Mouse (Mus musculus): ENCODE data around the gene Pik3r2. TPM values are rescaled to one million over a fixed set of nuclear protein-coding genes. Genes with fewer than 3 reads are reported as not detected.
A peak's percentile ranks its signal among the peaks of the same experiment; 100 is the strongest.

The Pik3r2 gene
- polyA plus RNA-seq, 1 experiment from 2014 or later = 30.1 TPM

GRCm38 (mm10) chr8:70790846-70791245 lies 14.3 kb upstream of the Pik3r2 start:
- 73% methylated on average over 8 of the region's 8 CpGs for WGBS
- H3K27ac ChIP-seq (replicated peaks; ENCODE audit: low read depth, low read length) = no peak overlapping the region
- peaks cover 4% of the 10 kb centered on the region; the same call in 1 of the 2 replicates for H3K36me3 ChIP-seq (replicated peaks; ENCODE audit: control insufficient read depth, insufficient read depth, low read depth, low read length)
- DNase-seq (ENCODE audit: low spot score) = no peak
- no peaks in the 10 kb centered on the region for H3K27me3 ChIP-seq (ENCODE audit: control insufficient read depth, insufficient read depth, low read length)
- peaks cover 14% of the 10 kb centered on the region for H3K4me1 ChIP-seq (ENCODE audit: control insufficient read depth, insufficient read depth, low read length)
- H3K9ac ChIP-seq (replicated peaks; ENCODE audit: low read length) = peak overlapping the region; percentile 2; the same call in 1 of the 2 replicates
- peak overlapping the region; percentile 16; the same call in 1 of the 2 replicates for H3K4me2 ChIP-seq (ENCODE audit: low read depth, low read length)
- no peak for ATAC-seq (replicated peaks; ENCODE audit: insufficient number of reproducible peaks, low FRiP score, low TSS enrichment, low read depth)
- no peaks in the 10 kb centered on the region for H3K9me3 ChIP-seq (replicated peaks; ENCODE audit: control insufficient read depth, low read length)
- 0 out of 2 replicates have a peak overlapping the region, but pooled peaks have one; percentile 9 for H3K4me3 ChIP-seq (ENCODE audit: low read depth, low read length)

GRCm38 (mm10) chr8:70789046-70789445 lies 12.5 kb upstream of the Pik3r2 start:
- Histone ChIP-seq H3K36me3 (replicated peaks; ENCODE audit: control insufficient read depth, insufficient read depth, low read depth, low read length) (peaks cover 4% of the 10 kb centered on the region), H3K9ac (replicated peaks; ENCODE audit: low read length) (no peak overlapping the region; the same call in 1 of the 2 replicates), H3K9me3 (replicated peaks; ENCODE audit: control insufficient read depth, low read length) (no peaks in the 10 kb centered on the region), H3K27me3 (ENCODE audit: control insufficient read depth, insufficient read depth, low read length) (no peaks in the 10 kb centered on the region), H3K4me2 (ENCODE audit: low read depth, low read length) (no peak overlapping the region), H3K4me1 (ENCODE audit: control insufficient read depth, insufficient read depth, low read length) (peaks cover 14% of the 10 kb centered on the region), H3K27ac (replicated peaks; ENCODE audit: low read depth, low read length) (no peak overlapping the region), H3K4me3 (ENCODE audit: low read depth, low read length) (no peak overlapping the region)
- no peak for ATAC-seq (replicated peaks; ENCODE audit: insufficient number of reproducible peaks, low FRiP score, low TSS enrichment, low read depth)
- DNase-seq (ENCODE audit: low spot score) = no peak
- 75% methylated on average over 10 of the region's 10 CpGs for WGBS

- H3K36me3 ChIP-seq (replicated peaks; ENCODE audit: control insufficient read depth, insufficient read depth, low read depth, low read length) = peaks cover 4% of the 10 kb centered on the region
- H3K9ac ChIP-seq (replicated peaks; ENCODE audit: low read length) = no peak overlapping the region; the same call in 1 of the 2 replicates
- H3K27ac ChIP-seq (replicated peaks; ENCODE audit: low read depth, low read length) = no peak overlapping the region
- H3K27me3 ChIP-seq (ENCODE audit: control insufficient read depth, insufficient read depth, low read length) = no peaks in the 10 kb centered on the region
- no peaks in the 10 kb centered on the region for H3K9me3 ChIP-seq (replicated peaks; ENCODE audit: control insufficient read depth, low read length)
- WGBS = 16% methylated on average over 29 of the region's 30 CpGs
- H3K4me2 ChIP-seq (ENCODE audit: low read depth, low read length) = peak overlapping the region; percentile 2; the same call in 1 of the 2 replicates
- DNase-seq (ENCODE audit: low spot score) (peak; percentile 76), ATAC-seq (replicated peaks; ENCODE audit: insufficient number of reproducible peaks, low FRiP score, low TSS enrichment, low read depth) (no peak)
- H3K4me1 ChIP-seq (ENCODE audit: control insufficient read depth, insufficient read depth, low read length) = peaks cover 13% of the 10 kb centered on the region
- H3K4me3 ChIP-seq (ENCODE audit: low read depth, low read length) = no peak overlapping the region
These were observed 11.6 kb upstream of the Pik3r2 start for GRCm38 (mm10) chr8:70787941-70788667.

GRCm38 (mm10) chr8:70787051-70787445 lies 10.5 kb upstream of the Pik3r2 start:
- no peak for ATAC-seq (replicated peaks; ENCODE audit: insufficient number of reproducible peaks, low FRiP score, low TSS enrichment, low read depth)
- H3K4me2 ChIP-seq (ENCODE audit: low read depth, low read length) = no peak overlapping the region
- no peak overlapping the region for H3K9ac ChIP-seq (replicated peaks; ENCODE audit: low read length)
- WGBS = 90% methylated on average over 3 of the region's 3 CpGs
- no peak overlapping the region for H3K4me3 ChIP-seq (ENCODE audit: low read depth, low read length)
- no peak for DNase-seq (ENCODE audit: low spot score)
- no peaks in the 10 kb centered on the region for H3K9me3 ChIP-seq (replicated peaks; ENCODE audit: control insufficient read depth, low read length)
- H3K27me3 ChIP-seq (ENCODE audit: control insufficient read depth, insufficient read depth, low read length) = no peaks in the 10 kb centered on the region
- H3K4me1 ChIP-seq (ENCODE audit: control insufficient read depth, insufficient read depth, low read length) = peaks cover 8% of the 10 kb centered on the region; the same call in 1 of the 2 replicates
- no peak overlapping the region for H3K27ac ChIP-seq (replicated peaks; ENCODE audit: low read depth, low read length)
- H3K36me3 ChIP-seq (replicated peaks; ENCODE audit: control insufficient read depth, insufficient read depth, low read depth, low read length) = peaks cover 4% of the 10 kb centered on the region

- ATAC-seq (replicated peaks; ENCODE audit: insufficient number of reproducible peaks, low FRiP score, low TSS enrichment, low read depth) = no peak
- no peak overlapping the region for H3K27ac ChIP-seq (replicated peaks; ENCODE audit: low read depth, low read length)
These were observed 10.0 kb upstream of the Pik3r2 start for GRCm38 (mm10) chr8:70786291-70787050.

GRCm38 (mm10) chr8:70780093-70780492 lies 3.6 kb upstream of the Pik3r2 start:
- WGBS = 84% methylated on average over 11 of the region's 11 CpGs
- Histone ChIP-seq H3K27ac (replicated peaks; ENCODE audit: low read depth, low read length) (no peak overlapping the region), H3K27me3 (ENCODE audit: control insufficient read depth, insufficient read depth, low read length) (no peaks in the 10 kb centered on the region), H3K9ac (replicated peaks; ENCODE audit: low read length) (no peak overlapping the region), H3K4me2 (ENCODE audit: low read depth, low read length) (no peak overlapping the region), H3K4me3 (ENCODE audit: low read depth, low read length) (no peak overlapping the region), H3K9me3 (replicated peaks; ENCODE audit: control insufficient read depth, low read length) (no peaks in the 10 kb centered on the region), H3K4me1 (ENCODE audit: control insufficient read depth, insufficient read depth, low read length) (no peaks in the 10 kb centered on the region; the same call in 1 of the 2 replicates), H3K36me3 (replicated peaks; ENCODE audit: control insufficient read depth, insufficient read depth, low read depth, low read length) (peaks cover 3% of the 10 kb centered on the region)
- no peak for DNase-seq (ENCODE audit: low spot score)
- no peak for ATAC-seq (replicated peaks; ENCODE audit: insufficient number of reproducible peaks, low FRiP score, low TSS enrichment, low read depth)

More at GRCm38 (mm10) chr8:70786291-70787050, 10.0 kb upstream of the Pik3r2 start:
- DNase-seq (ENCODE audit: low spot score) = no peak
- H3K4me3 ChIP-seq (ENCODE audit: low read depth, low read length) = no peak overlapping the region
- H3K36me3 ChIP-seq (replicated peaks; ENCODE audit: control insufficient read depth, insufficient read depth, low read depth, low read length) = peaks cover 7% of the 10 kb centered on the region
- WGBS = 85% methylated on average over 25 of the region's 25 CpGs
- no peaks in the 10 kb centered on the region for H3K27me3 ChIP-seq (ENCODE audit: control insufficient read depth, insufficient read depth, low read length)
- no peak overlapping the region for H3K9ac ChIP-seq (replicated peaks; ENCODE audit: low read length)
- no peak overlapping the region for H3K4me2 ChIP-seq (ENCODE audit: low read depth, low read length)
- peaks cover 8% of the 10 kb centered on the region; the same call in 1 of the 2 replicates for H3K4me1 ChIP-seq (ENCODE audit: control insufficient read depth, insufficient read depth, low read length)
- no peaks in the 10 kb centered on the region for H3K9me3 ChIP-seq (replicated peaks; ENCODE audit: control insufficient read depth, low read length)

GRCm38 (mm10) chr8:70775851-70776495 lies 540 bp downstream of the Pik3r2 start:
- no peak for DNase-seq (ENCODE audit: low spot score)
- H3K9me3 ChIP-seq (replicated peaks; ENCODE audit: control insufficient read depth, low read length) = no peaks in the 10 kb centered on the region
- H3K27me3 ChIP-seq (ENCODE audit: control insufficient read depth, insufficient read depth, low read length) = no peaks in the 10 kb centered on the region
- peak overlapping the region; percentile 72 for H3K4me3 ChIP-seq (ENCODE audit: low read depth, low read length)
- H3K4me1 ChIP-seq (ENCODE audit: control insufficient read depth, insufficient read depth, low read length) = no peaks in the 10 kb centered on the region; the same call in 1 of the 2 replicates
- H3K4me2 ChIP-seq (ENCODE audit: low read depth, low read length) = peak overlapping the region; percentile 86
- no peaks in the 10 kb centered on the region; the same call in none of the 2 replicates for H3K36me3 ChIP-seq (replicated peaks; ENCODE audit: control insufficient read depth, insufficient read depth, low read depth, low read length)
- WGBS = 3% methylated on average over 29 of the region's 34 CpGs
- H3K9ac ChIP-seq (replicated peaks; ENCODE audit: low read length) = peak overlapping the region; percentile 90
- ATAC-seq (replicated peaks; ENCODE audit: insufficient number of reproducible peaks, low FRiP score, low TSS enrichment, low read depth) = no peak
- H3K27ac ChIP-seq (replicated peaks; ENCODE audit: low read depth, low read length) = 0 out of 2 replicates have a peak overlapping the region, but pooled peaks have one; percentile 5

All from embryonic facial prominence, embryonic 11.5 days (tissue).